Mouse (Mus musculus): Measurements from ENCODE around the gene Adrb1.

Adrb1 gene

GRCm38 (mm10) chr19:56721387-56722211, at the start of gene Adrb1:
Adrb1 (plus strand) TSS chr19:56722199.
- no peaks in the 10 kb centered on the region; the same call in 1 of the 2 replicates for H3K27me3 ChIP-seq (ENCODE audit: control insufficient read depth, insufficient read depth, low read length, poor library complexity, severe bottlenecking)
- no peaks in the 10 kb centered on the region for H3K36me3 ChIP-seq (ENCODE audit: control insufficient read depth, insufficient read depth, low read length, poor library complexity, severe bottlenecking)
- DNase-seq (ENCODE audit: low read depth, low spot score): peak; percentile 25

DNA sequence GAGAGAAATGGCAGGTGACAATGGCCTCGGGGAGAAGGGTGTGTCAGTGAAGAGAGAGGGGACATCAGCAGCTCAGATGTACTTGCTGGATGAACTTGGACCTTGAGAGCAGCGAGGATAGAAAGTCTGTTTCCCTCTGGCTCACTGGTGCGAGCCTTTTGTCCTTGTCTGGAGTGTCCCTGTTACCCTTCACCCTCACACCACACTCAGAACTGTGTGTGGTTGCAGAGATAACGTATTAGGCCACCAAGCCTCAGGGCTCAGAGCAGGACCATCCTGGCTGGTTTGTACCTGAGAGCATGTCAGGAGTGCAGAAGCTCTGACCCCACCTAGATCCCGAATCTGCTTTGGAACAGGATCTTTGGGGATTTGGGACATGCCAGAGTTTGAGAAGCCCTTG, 46.3 kb upstream of the Adrb1 start:
- Histone ChIP-seq H3K36me3 (ENCODE audit: control insufficient read depth, insufficient read depth, low read length, poor library complexity, severe bottlenecking) (no peaks in the 10 kb centered on the region), H3K27me3 (ENCODE audit: control insufficient read depth, insufficient read depth, low read length, poor library complexity, severe bottlenecking) (no peaks in the 10 kb centered on the region)
- no peak for DNase-seq (ENCODE audit: low read depth, low spot score)

DNA sequence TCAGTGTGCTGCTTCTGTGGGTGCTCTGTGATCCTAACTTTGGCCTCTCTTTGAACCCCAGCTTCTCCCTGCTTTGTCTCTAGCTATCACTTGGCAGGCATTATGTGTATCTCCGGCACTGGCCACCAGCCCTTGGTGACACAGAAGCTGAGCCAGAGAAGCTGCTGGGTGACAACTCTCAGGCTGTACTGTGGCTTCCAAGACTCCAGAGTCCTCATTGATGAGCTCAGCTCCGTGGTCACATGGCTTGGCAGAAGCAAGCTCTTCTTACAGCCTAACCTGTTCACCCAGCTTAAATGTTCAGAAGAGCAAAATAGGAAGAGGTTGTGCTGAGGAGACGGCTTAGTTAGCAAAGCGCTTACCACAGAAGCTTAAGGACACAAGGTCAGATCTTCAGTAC, 45.5 kb upstream of the Adrb1 start:
- DNase-seq (ENCODE audit: low read depth, low spot score): no peak
- no peaks in the 10 kb centered on the region for H3K27me3 ChIP-seq (ENCODE audit: control insufficient read depth, insufficient read depth, low read length, poor library complexity, severe bottlenecking)
- H3K36me3 ChIP-seq (ENCODE audit: control insufficient read depth, insufficient read depth, low read length, poor library complexity, severe bottlenecking): no peaks in the 10 kb centered on the region

DNA sequence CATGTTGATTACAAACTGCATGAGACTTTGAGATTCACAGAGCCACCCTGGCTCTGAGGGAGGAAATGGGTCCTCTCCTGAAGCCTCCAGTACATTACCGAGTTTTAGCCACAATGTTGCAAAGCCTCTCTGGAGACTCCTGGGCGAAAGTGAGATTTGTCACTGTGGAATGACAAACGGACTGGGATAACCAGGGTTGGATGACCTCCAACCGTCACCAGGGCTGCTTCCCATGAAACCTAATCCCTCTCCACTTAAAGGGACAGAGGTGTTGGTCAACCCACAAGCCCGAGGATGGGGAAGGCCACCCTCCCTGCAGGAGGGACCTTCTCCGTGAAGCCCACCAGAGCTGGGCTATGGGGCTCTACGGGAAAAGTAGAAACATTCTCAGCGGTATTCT, 44.4 kb upstream of the Adrb1 start:
- no peak for DNase-seq (ENCODE audit: low read depth, low spot score)
- H3K36me3 ChIP-seq (ENCODE audit: control insufficient read depth, insufficient read depth, low read length, poor library complexity, severe bottlenecking): no peaks in the 10 kb centered on the region
- H3K27me3 ChIP-seq (ENCODE audit: control insufficient read depth, insufficient read depth, low read length, poor library complexity, severe bottlenecking): no peaks in the 10 kb centered on the region

- no peak for DNase-seq (ENCODE audit: low read depth, low spot score)
- no peaks in the 10 kb centered on the region for H3K36me3 ChIP-seq (ENCODE audit: control insufficient read depth, insufficient read depth, low read length, poor library complexity, severe bottlenecking)
- no peaks in the 10 kb centered on the region for H3K27me3 ChIP-seq (ENCODE audit: control insufficient read depth, insufficient read depth, low read length, poor library complexity, severe bottlenecking)
These were observed 43.5 kb upstream of the Adrb1 start for GRCm38 (mm10) chr19:56678516-56678915.

DNA sequence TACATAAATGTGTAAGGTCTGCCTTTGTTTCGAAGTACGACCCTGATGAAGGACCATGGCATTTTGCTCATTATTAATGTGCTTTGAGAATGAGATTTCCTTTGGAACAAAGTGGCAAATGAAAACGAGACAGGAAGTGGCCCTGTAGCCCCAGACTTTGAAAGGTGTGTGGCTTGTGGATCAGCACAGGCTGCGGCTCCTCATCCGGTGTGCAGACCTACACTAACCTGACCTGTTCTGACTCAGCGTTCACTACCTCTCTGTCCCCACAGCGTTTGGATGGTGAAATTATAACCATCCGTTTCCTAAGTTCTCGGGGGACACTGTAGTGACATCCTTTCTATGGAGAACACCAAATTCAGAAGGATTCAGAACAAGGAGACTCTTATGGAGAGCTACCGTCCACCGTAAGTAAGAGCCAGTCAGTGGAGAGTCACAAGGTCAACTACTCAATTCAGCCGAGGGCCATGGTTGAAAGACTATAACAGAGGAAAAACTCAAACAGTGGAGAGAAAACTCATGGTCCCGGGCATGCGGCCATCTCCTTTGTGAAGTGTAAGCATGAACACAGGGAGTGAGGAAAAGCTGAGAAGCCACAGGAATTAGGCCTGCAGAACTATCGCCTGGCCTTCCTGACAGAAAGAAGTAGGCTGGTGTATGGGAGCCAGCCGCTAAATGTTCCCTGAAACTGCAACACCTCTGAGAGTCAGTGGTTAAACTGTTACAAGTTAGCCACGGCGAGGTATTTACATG, 42.6 kb upstream of the Adrb1 start:
- no peak for DNase-seq (ENCODE audit: low read depth, low spot score)
- H3K36me3 ChIP-seq (ENCODE audit: control insufficient read depth, insufficient read depth, low read length, poor library complexity, severe bottlenecking): no peaks in the 10 kb centered on the region
- H3K27me3 ChIP-seq (ENCODE audit: control insufficient read depth, insufficient read depth, low read length, poor library complexity, severe bottlenecking): no peaks in the 10 kb centered on the region

DNA sequence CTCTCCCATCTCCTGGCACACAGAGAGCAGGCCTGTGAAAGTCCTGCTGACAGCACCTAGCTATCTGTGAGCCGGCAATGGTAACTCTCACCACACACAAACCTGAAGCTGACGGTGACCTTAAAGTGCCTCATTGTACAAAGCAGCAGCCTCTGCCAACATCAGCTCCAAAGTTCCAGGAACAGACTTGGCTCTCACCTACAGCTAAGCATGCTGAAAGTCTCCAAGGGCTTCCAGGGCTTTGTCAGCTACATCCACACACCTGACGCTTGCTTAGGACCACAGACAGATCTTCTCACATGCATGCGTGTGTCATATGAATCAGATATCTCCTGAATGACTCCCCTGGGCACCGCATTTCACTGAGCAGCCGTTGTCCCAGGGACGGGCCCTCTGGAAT, 42.0 kb upstream of the Adrb1 start:
- DNase-seq (ENCODE audit: low read depth, low spot score): no peak
- Histone ChIP-seq H3K27me3 (ENCODE audit: control insufficient read depth, insufficient read depth, low read length, poor library complexity, severe bottlenecking) (no peaks in the 10 kb centered on the region), H3K36me3 (ENCODE audit: control insufficient read depth, insufficient read depth, low read length, poor library complexity, severe bottlenecking) (no peaks in the 10 kb centered on the region)

DNA sequence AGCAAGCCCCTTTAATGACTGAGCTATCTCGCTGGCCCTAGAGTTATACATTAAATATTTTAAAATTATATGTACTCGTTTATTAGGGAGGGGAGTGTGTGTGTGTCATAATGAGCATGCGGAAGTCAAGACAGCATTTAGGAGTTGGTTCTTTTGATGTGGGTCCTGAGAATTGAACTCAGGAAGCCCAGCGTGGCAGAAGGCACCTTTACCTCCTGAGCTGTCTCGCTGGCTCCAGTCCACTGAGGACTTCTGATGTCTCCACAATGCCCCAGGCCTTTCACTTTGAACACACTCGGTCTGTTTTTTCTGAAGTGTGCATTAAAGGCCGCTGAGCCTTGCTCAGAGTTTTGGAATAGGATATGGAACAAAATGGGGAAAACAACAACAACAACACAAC, 39.7 kb upstream of the Adrb1 start:
- DNase-seq (ENCODE audit: low read depth, low spot score): no peak
- no peaks in the 10 kb centered on the region for H3K36me3 ChIP-seq (ENCODE audit: control insufficient read depth, insufficient read depth, low read length, poor library complexity, severe bottlenecking)

GRCm38 (mm10) chr19:56682843-56683242, 39.2 kb upstream of the Adrb1 start:
- Histone ChIP-seq H3K27me3 (ENCODE audit: control insufficient read depth, insufficient read depth, low read length, poor library complexity, severe bottlenecking) (no peaks in the 10 kb centered on the region), H3K36me3 (ENCODE audit: control insufficient read depth, insufficient read depth, low read length, poor library complexity, severe bottlenecking) (no peaks in the 10 kb centered on the region)
- DNase-seq (ENCODE audit: low read depth, low spot score): no peak

More for the DNA sequence above, 39.7 kb upstream of the Adrb1 start:
- H3K27me3 ChIP-seq (ENCODE audit: control insufficient read depth, insufficient read depth, low read length, poor library complexity, severe bottlenecking): no peaks in the 10 kb centered on the region

- Histone ChIP-seq H3K36me3 (ENCODE audit: control insufficient read depth, insufficient read depth, low read length, poor library complexity, severe bottlenecking) (no peaks in the 10 kb centered on the region), H3K27me3 (ENCODE audit: control insufficient read depth, insufficient read depth, low read length, poor library complexity, severe bottlenecking) (no peaks in the 10 kb centered on the region)
These were observed 36.5 kb upstream of the Adrb1 start for GRCm38 (mm10) chr19:56685515-56685914.

GRCm38 (mm10) chr19:56686218-56686617, 35.8 kb upstream of the Adrb1 start:
- Histone ChIP-seq H3K27me3 (ENCODE audit: control insufficient read depth, insufficient read depth, low read length, poor library complexity, severe bottlenecking) (no peaks in the 10 kb centered on the region), H3K36me3 (ENCODE audit: control insufficient read depth, insufficient read depth, low read length, poor library complexity, severe bottlenecking) (no peaks in the 10 kb centered on the region)
- DNase-seq (ENCODE audit: low read depth, low spot score): no peak

More at GRCm38 (mm10) chr19:56685515-56685914, 36.5 kb upstream of the Adrb1 start:
- DNase-seq (ENCODE audit: low read depth, low spot score): no peak

- H3K27me3 ChIP-seq (ENCODE audit: control insufficient read depth, insufficient read depth, low read length, poor library complexity, severe bottlenecking): no peaks in the 10 kb centered on the region
- DNase-seq (ENCODE audit: low read depth, low spot score): no peak
- H3K36me3 ChIP-seq (ENCODE audit: control insufficient read depth, insufficient read depth, low read length, poor library complexity, severe bottlenecking): no peaks in the 10 kb centered on the region
These were observed 34.9 kb upstream of the Adrb1 start for GRCm38 (mm10) chr19:56687026-56687635.

DNA sequence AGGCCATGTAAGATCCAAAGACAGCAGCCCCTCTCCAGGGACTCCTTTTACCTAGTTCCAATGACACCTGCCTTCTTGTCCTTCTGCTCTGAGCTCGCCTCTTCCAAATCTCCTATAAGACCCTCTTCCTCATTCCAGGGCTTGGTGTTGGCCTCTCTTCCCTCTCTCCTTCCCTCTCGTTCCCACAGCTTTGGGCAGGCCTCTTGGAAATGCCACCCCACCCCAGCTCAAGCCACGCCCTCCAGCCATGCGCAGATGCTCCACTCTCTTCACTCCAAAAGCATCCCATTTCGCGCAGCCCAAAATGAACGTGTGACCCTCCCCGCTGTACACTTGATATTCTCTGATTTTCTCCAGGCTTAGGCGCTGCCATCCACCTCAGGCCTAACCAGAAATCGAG, 34.3 kb upstream of the Adrb1 start:
- Histone ChIP-seq H3K27me3 (ENCODE audit: control insufficient read depth, insufficient read depth, low read length, poor library complexity, severe bottlenecking) (no peaks in the 10 kb centered on the region), H3K36me3 (ENCODE audit: control insufficient read depth, insufficient read depth, low read length, poor library complexity, severe bottlenecking) (no peaks in the 10 kb centered on the region)
- no peak for DNase-seq (ENCODE audit: low read depth, low spot score)

DNA sequence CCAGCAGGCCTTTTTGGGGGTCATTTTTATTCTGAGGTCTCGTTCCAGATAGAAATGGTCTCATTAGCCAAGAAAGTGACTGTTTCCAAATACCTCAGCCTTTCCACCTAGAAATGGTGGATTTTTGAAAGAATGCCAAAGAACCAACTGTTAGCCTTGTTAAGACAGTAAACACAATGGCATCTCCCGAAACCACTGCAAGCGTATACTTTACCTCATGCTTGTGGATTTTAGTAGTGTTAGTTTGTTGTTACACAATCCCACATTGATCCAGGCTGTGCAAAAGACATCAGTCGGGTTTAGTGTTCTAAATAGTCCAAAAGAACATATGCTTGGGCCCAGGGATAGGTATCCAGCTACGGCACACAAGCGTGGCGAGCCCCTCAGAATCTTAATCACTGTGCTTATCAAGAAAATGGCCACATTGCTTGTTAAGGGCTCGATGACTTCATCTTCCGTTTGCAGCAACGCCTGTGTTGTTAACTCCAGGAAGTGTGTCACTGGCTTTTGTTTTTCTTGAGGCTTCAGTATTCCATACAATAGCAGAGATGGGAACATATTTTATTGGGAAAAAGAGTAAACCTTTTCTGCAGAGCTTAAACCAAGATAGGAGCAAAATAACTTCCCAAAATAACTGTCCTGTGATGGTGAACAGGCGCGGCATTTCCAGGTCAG, 33.2 kb upstream of the Adrb1 start:
- no peak for DNase-seq (ENCODE audit: low read depth, low spot score)
- no peaks in the 10 kb centered on the region for H3K36me3 ChIP-seq (ENCODE audit: control insufficient read depth, insufficient read depth, low read length, poor library complexity, severe bottlenecking)

More for the DNA sequence above, 33.2 kb upstream of the Adrb1 start:
- H3K27me3 ChIP-seq (ENCODE audit: control insufficient read depth, insufficient read depth, low read length, poor library complexity, severe bottlenecking): no peaks in the 10 kb centered on the region

Data from splenic B cell, adult 2 months (primary cell).